Mouse (Mus musculus): Measurements from ENCODE around the gene Sap30. TPM values are rescaled to one million over a fixed set of nuclear protein-coding genes. Genes with fewer than 3 reads are reported as not detected.
"Not testable (repeated sequence)": the region's sequence is repeated elsewhere in the genome, so short reads cannot be mapped to it uniquely, and the experiment has no call there.

Gene Sap30
- polyA plus RNA-seq (2012; rRNA removed), result 6.0 and 9.5 TPM in 2 replicates

DNA sequence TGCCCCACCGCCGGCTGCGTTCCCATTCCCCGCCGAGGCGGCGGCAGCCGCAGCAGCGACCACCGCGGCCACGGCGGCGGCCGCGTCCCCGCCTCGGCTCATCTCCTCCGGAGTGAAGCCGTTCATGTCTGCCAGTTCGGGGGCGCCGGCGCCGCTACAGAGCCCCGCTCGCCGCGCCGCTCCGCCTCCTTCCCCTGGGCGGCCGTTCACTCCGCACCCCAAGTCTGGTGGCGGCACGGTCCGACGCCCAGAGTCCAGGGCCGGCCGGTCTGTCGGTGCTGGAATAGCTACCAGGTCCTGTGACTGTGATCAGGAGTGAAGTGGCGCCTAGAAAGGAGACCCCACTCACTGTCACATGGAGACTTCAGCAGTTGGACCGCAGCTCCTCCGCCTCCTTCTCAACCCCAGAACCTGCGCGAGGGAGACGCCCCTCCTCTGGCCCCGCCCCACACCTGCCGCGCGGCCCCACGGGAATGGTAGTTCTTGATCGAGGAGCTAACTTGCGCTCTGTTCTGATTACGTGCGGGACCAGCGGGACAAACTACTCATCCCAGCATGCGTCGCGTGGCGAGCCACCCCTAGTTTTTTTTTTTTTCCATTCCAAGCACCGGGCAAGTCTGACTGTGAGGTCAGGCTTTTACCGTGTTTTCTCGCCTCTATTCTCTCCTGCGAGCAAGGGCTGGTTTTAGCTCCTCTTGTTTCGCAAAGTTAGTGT, at the start of gene Sap30:
Sap30 (minus strand) TSS at position 420 of the 715 bp plus-strand sequence.
- DNase-seq (ENCODE audit: low read depth, low spot score), result peak; percentile 95
- WGBS, result under 1% methylated on average over 66 of the region's 66 CpGs

GRCm38 (mm10) chr8:57536167-57536566, 48.5 kb upstream of the Sap30 start:
- WGBS, result 96% methylated on average over 6 of the region's 6 CpGs
- no peak for DNase-seq (ENCODE audit: low read depth, low spot score)

DNA sequence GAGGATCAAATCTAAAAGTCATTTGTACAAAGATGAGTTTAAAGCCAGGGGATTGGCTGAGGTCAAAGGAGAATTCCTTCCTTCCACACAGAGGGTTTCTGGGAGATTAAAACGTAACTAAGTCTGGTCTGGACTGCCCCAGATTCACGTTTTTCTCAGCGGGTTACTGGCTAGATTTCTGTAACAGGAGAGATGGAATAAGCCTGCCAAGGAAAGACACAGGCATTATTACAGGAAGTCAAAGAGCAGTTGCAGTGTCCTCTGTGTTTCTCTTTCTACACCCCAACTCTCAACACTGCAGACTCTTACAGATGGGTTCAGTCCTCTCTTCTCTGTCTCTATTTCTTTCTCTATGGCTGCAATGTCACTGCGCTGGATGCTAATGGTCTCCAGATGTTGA, 46.8 kb upstream of the Sap30 start:
- WGBS, result 67% methylated on average over 4 of the region's 4 CpGs
- DNase-seq (ENCODE audit: low read depth, low spot score), result no peak

DNA sequence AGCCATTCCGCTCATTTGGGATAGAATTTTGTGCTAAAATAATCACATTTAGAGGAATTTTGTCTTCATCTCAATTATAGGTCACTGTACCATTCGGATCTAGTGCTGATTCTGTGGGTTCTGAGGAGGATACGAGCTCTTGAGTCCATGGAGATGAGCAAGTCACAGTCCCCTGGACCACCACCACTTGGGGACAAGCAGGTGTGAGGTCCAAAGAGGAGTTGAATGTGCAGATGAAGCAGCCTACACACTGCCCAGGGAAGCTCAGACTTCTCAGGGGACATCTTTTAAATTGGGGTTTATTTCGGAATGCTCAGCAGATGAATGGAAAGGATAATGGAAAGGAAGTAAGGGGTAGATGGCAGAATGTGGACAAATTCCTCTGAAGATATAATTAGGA, 45.4 kb upstream of the Sap30 start:
- WGBS, result 92% methylated on average over 4 of the region's 4 CpGs
- no peak for DNase-seq (ENCODE audit: low read depth, low spot score)

DNA sequence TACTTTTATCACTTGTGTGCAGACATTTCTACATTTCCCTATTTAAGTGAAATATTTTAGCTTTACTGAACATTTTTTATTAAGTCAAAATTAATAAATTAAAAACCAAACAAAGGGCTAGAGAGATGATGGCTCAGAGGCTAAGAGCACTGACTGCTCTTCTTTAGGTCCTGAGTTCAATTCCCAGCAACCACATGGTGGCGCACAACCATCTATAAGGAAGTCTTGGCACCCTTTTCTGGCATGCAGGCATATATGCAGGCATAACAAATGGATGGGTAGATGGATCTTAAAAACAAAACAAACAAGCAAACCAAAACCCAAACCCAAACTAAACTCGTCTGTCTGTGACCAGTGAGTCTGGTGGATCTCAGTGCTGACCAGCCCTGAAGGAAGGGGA, 44.6 kb upstream of the Sap30 start:
- WGBS, result 55% methylated on average over 2 of the region's 2 CpGs
- no peak for DNase-seq (ENCODE audit: low read depth, low spot score)

GRCm38 (mm10) chr8:57530666-57531349, 43.1 kb upstream of the Sap30 start:
- 10% methylated on average over 15 of the region's 15 CpGs for WGBS
- DNase-seq (ENCODE audit: low read depth, low spot score), result peak; percentile 74

GRCm38 (mm10) chr8:57530238-57530637, 42.6 kb upstream of the Sap30 start:
- 70% methylated on average over 13 of the region's 13 CpGs for WGBS
- no peak for DNase-seq (ENCODE audit: low read depth, low spot score)

- no peak for DNase-seq (ENCODE audit: low read depth, low spot score)
- WGBS, result 93% methylated on average over 1 of the region's 1 CpGs
Measured at GRCm38 (mm10) chr8:57528036-57528435, 40.4 kb upstream of the Sap30 start.

DNA sequence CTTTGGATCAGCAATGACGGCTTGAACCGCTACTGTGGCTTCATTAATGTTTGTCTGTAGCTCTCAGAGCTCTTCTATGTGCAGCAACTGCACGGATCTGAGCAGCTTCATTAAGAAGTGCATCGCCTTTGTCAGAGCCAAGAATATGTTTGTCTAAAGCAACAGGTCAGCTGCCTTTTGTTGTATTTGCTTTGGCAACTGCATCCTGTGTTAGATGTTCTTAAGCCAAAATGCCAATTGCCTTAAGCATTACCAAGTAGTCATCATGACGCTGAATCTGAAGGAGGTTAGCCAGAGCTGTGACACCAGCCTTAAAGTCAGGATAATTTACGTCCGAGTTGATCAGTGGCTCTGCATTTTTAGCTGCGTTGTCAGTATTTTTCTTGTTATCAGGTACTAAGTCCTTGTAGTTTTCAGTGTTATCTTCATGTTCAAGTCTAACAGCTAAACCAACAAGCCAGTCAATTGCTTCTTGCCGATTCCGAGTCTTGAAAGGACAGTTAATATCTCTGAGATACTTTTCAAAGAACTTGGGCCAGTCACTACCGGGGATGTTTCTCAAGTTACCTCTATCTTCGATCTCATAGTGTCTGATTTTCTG, 32.6 kb upstream of the Sap30 start:
- 69% methylated on average over 12 of the region's 12 CpGs for WGBS
- no peak for DNase-seq (ENCODE audit: low read depth, low spot score)

GRCm38 (mm10) chr8:57517723-57518122, 30.1 kb upstream of the Sap30 start:
- DNase-seq (ENCODE audit: low read depth, low spot score), result no peak
- WGBS, result 90% methylated on average over 3 of the region's 3 CpGs

- DNase-seq (ENCODE audit: low read depth, low spot score), result not testable (repeated sequence)
- 81% methylated on average over 5 of the region's 5 CpGs for WGBS
Measured at GRCm38 (mm10) chr8:57516685-57517084, 29.0 kb upstream of the Sap30 start.

GRCm38 (mm10) chr8:57513178-57513661, 25.6 kb upstream of the Sap30 start:
- DNase-seq (ENCODE audit: low read depth, low spot score), result not testable (repeated sequence)
- WGBS, result 4% methylated on average over 10 of the region's 10 CpGs

DNA sequence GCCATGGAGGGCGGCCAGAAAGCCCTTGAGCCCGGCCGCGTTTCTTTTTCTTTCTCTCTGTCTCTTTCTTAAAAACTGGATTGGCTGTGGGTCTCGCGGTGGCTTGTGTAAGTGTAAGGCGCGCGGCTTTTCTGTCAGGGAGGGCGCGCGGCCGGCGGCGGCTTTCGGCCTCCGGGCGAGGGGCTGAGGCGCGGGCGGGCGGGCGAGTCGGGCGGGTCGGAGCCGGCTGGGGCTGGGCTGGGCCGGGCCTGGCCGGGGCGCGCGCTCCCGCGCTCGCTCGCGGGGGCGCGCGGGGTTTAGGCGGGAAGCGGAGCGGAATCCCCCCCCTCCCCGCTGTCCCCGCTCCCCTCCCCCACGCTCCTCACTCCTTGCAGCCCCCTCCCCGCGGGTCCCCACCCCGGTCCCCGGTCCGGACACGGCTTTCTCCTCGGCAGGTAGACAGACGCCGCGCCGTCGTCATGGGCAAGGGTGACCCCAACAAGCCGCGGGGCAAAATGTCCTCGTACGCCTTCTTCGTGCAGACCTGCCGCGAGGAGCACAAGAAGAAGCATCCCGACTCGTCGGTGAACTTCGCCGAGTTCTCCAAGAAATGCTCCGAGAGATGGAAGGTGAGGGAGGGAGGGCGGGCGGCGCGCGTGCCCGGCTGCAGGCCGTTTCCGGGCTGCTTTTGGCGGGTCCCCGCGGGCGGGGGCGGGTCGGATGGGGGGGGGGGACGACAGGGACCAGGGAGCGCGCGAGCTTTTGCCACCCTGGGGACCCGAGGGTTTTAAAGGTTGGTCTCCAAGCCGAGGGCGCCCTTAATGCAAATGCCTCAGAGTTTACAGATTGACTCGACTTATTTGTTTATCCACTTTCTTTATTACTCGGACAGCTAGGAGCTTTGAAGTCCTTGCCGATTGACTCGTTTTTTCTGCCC, 24.7 kb upstream of the Sap30 start:
- under 1% methylated on average over 80 of the region's 96 CpGs for WGBS
- DNase-seq (ENCODE audit: low read depth, low spot score), result no peak

DNA sequence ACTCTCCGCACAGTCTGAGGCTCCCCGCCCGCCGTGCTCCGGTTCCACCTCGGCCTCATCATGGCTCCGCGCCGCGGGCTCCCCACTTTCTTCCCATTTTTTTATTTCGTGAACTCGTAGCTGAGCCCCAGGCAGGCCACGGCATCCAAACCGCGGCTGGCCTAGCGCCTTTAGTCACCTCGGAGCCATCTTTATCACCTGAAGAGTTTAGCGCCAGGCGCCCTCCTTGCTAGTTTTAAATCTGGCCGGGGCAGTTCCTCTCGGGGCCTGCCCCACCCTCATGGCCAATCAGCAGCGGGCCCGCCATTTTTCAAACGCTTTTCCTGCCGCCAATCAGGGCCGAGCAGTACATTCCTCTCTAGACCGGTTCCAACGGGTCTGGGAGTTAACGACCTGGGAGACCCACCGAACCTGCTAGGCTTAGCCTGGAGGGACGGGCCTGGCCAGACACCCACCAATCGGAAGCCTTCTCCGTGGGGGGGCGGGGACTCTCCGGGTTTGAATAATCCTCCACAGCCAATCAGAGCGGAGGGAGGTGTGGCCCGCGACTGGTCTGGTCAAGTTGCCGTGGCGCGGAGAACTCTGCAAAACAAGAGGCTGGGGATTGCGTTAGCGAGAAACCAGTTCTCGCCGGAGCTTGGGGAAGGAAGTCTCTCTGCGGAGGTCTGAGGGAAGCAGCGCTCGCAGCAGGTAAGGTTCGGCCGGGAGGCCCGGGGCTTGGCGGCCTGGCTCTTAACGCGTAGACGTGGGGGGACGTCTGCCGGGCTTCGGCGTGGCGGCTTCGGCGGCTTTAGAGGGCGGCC, 23.9 kb upstream of the Sap30 start, which contains the start of gene Hmgb2:
Hmgb2 (plus strand) TSS at position 592 of the 803 bp plus-strand sequence.
- whole genome bisulfite sequencing, result under 1% methylated on average over 63 of the region's 63 CpGs
- peak; percentile 99 for DNase-seq (ENCODE audit: low read depth, low spot score)

- DNase-seq (ENCODE audit: low read depth, low spot score), result no peak
- WGBS, result 2% methylated on average over 31 of the region's 31 CpGs
Measured at GRCm38 (mm10) chr8:57510791-57511315, 23.2 kb upstream of the Sap30 start.

GRCm38 (mm10) chr8:57508657-57509056, 21.0 kb upstream of the Sap30 start:
- no peak for DNase-seq (ENCODE audit: low read depth, low spot score)

DNA sequence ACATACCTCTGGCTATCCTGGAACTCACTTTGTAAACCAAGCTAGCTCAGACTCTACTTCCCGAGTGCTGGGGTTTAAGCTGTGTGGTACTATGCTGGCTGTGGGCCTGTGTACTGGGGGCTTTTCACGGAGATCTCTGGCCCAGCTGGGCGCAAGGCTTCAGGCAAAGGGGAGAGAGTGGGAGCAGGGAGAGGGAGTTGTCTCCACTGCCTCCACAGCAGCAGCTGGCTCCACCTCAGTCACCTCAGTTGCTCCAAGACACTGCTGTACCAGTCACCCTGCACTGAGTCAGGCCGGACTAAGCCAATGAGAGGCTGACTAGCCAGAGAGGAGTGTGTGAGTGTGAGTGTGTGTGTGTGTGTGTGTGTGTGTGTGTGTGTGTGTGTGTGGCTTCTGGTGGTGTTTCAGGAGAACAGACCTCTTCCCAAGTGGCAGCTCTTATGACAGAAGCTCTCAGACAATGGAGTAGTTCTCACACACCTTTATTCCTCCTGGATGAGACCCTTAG, 19.9 kb upstream of the Sap30 start:
- no peak for DNase-seq (ENCODE audit: low read depth, low spot score)
- 96% methylated on average over 4 of the region's 4 CpGs for WGBS

More at GRCm38 (mm10) chr8:57508657-57509056, 21.0 kb upstream of the Sap30 start:
- 56% methylated on average over 4 of the region's 4 CpGs for whole genome bisulfite sequencing

- WGBS, result 48% methylated on average over 1 of the region's 1 CpGs
Measured at GRCm38 (mm10) chr8:57505500-57505899, 17.8 kb upstream of the Sap30 start.

More at GRCm38 (mm10) chr8:57505500-57505899, 17.8 kb upstream of the Sap30 start:
- DNase-seq (ENCODE audit: low read depth, low spot score), result not testable (repeated sequence)
